In genomic region chr9:47829204-47829603, GRCm38 (mm10) we compare ENCODE assay signal across 8 mouse cellular contexts.
DNase-seq lines count a peak whose midpoint lies in the region; ATAC-seq and TF ChIP-seq lines count a peak whose summit lies in the region.

No protein-coding gene starts in this region.

- H3K4me3 ChIP-seq in heart, adult 2 months = no peak overlapping the region
- H3K4me3 ChIP-seq in lung, embryonic 14.5 days (ENCODE audit: low read depth, low read length) = peak overlapping the region; percentile 19; the same call in 1 of the 2 replicates
- 0 out of 2 replicates have a peak overlapping the region, but pooled peaks have one; percentile 10 for H3K4me3 ChIP-seq in intestine, embryonic 16.5 days (ENCODE audit: low read length)
- peak overlapping the region; percentile 8; the same call in 1 of the 2 replicates for H3K4me3 ChIP-seq in stomach, embryonic 15.5 days (replicated peaks)

- ATAC-seq in lung, embryonic 14.5 days (ENCODE audit: insufficient read depth) = no peak
- ATAC-seq in intestine, embryonic 16.5 days = no peak
- ATAC-seq in stomach, embryonic 15.5 days (ENCODE audit: insufficient read depth, low FRiP score, low read depth) = no peak

- H3K4me1 ChIP-seq in heart, adult 2 months (ENCODE audit: control insufficient read depth, insufficient read depth, low read length) = no peaks in the 10 kb centered on the region
- H3K4me1 ChIP-seq in lung, embryonic 14.5 days (ENCODE audit: insufficient read depth) = peaks cover 7% of the 10 kb centered on the region
- 0 out of 2 replicates have a peak, but pooled peaks cover 2% of the 10 kb centered on the region for H3K4me1 ChIP-seq in intestine, embryonic 16.5 days (ENCODE audit: control insufficient read depth, insufficient read depth, low read length)
- no peaks in the 10 kb centered on the region for H3K4me1 ChIP-seq in stomach, embryonic 15.5 days

- H3K27ac ChIP-seq in heart, adult 2 months = no peak overlapping the region
- H3K27ac ChIP-seq in lung, embryonic 14.5 days (ENCODE audit: low read depth) = no peak overlapping the region
- no peak overlapping the region for H3K27ac ChIP-seq in intestine, embryonic 16.5 days (ENCODE audit: low read length)
- no peak overlapping the region for H3K27ac ChIP-seq in stomach, embryonic 15.5 days

- 44% methylated on average over 10 of the region's 10 CpGs for WGBS in heart, adult 2 months
- WGBS in lung, embryonic 14.5 days = 25% methylated on average over 10 of the region's 10 CpGs
- 32% methylated on average over 10 of the region's 10 CpGs for WGBS in intestine, embryonic 16.5 days
- WGBS in stomach, embryonic 15.5 days = 40% methylated on average over 10 of the region's 10 CpGs

- TF ChIP-seq CTCF in heart, adult 2 months (IDR thresholded peaks at IDR 0.05) = no peak
- TF ChIP-seq CTCF in lung, embryonic 14.5 days (IDR thresholded peaks at IDR 0.05; ENCODE audit: low read depth) = no peak

- TF ChIP-seq EP300 in heart, adult 2 months (IDR thresholded peaks at IDR 0.05; ENCODE audit: insufficient read depth, low read depth, low read length) = no peak

- H3K36me3 ChIP-seq in heart, adult 2 months (ENCODE audit: control insufficient read depth, insufficient read depth, low read length) = no peaks in the 10 kb centered on the region
- no peaks in the 10 kb centered on the region for H3K36me3 ChIP-seq in lung, embryonic 14.5 days (ENCODE audit: insufficient read depth)
- no peaks in the 10 kb centered on the region for H3K36me3 ChIP-seq in intestine, embryonic 16.5 days (ENCODE audit: control insufficient read depth, insufficient read depth, low read length)
- H3K36me3 ChIP-seq in stomach, embryonic 15.5 days = no peaks in the 10 kb centered on the region

- intact Hi-C loops in heart, adult 2 months (cut with DNase I) = no loop called here

- DNase-seq in heart, adult 11 months = peak; percentile 44
- no peak for DNase-seq in heart, adult 2 months
- DNase-seq in lung, embryonic 14.5 days = peak; percentile 30
- no peak for DNase-seq in lung, postnatal 36 days
- no peak for DNase-seq in layer of hippocampus, adult 18-20 months (ENCODE audit: low spot score in 2 of 2)
- no peak for DNase-seq in cerebellum, adult 11 months

- no peak for TF ChIP-seq POLR2A in heart, adult 2 months (IDR thresholded peaks at IDR 0.05; ENCODE audit: insufficient read depth, low read depth, low read length)

- no peaks in the 10 kb centered on the region for H3K27me3 ChIP-seq in heart, adult 2 months (ENCODE audit: control insufficient read depth, insufficient read depth, low read length)
- H3K27me3 ChIP-seq in lung, embryonic 14.5 days (ENCODE audit: insufficient read depth, low read length) = no peaks in the 10 kb centered on the region
- no peaks in the 10 kb centered on the region for H3K27me3 ChIP-seq in intestine, embryonic 16.5 days (replicated peaks; ENCODE audit: control insufficient read depth, insufficient read depth, low read length)
- no peaks in the 10 kb centered on the region for H3K27me3 ChIP-seq in stomach, embryonic 15.5 days (replicated peaks)

- no peak overlapping the region for H3K9ac ChIP-seq in heart, adult 2 months (ENCODE audit: low read depth, low read length)
- no peak overlapping the region for H3K9ac ChIP-seq in lung, embryonic 14.5 days
- H3K9ac ChIP-seq in intestine, embryonic 16.5 days (ENCODE audit: low read depth, low read length) = no peak overlapping the region
- H3K9ac ChIP-seq in stomach, embryonic 15.5 days = no peak overlapping the region

- H3K79me2 ChIP-seq in heart, adult 2 months (replicated peaks; ENCODE audit: control insufficient read depth, insufficient read depth, low read length) = no peaks in the 10 kb centered on the region

- no peaks in the 10 kb centered on the region for H3K9me3 ChIP-seq in lung, embryonic 14.5 days (ENCODE audit: low read depth, low read length)
- H3K9me3 ChIP-seq in intestine, embryonic 16.5 days (ENCODE audit: control insufficient read depth, low read length) = no peaks in the 10 kb centered on the region
- H3K9me3 ChIP-seq in stomach, embryonic 15.5 days = no peaks in the 10 kb centered on the region

- peak overlapping the region; percentile 53 for H3K4me2 ChIP-seq in lung, embryonic 14.5 days
- 0 out of 2 replicates have a peak overlapping the region, but pooled peaks have one; percentile 5 for H3K4me2 ChIP-seq in intestine, embryonic 16.5 days (ENCODE audit: low read depth, low read length)
- peak overlapping the region; percentile 38 for H3K4me2 ChIP-seq in stomach, embryonic 15.5 days

Comparison
In these comparisons a context has a peak if more than half of its experiments do, and no peak if none do; other contexts are left out.
1. DNase-seq: peak in heart, adult 11 months (single experiment) and lung, embryonic 14.5 days (single experiment); none in heart, adult 2 months (0 of 2), lung, postnatal 36 days (single experiment), layer of hippocampus, adult 18-20 months (0 of 2) and cerebellum, adult 11 months (single experiment).
2. Peak in every context shown above with its lines, with median percentiles within 50 percentile points of each other: H3K4me2 ChIP-seq.